Mouse (Mus musculus) skeletal muscle tissue, adult 2 months (tissue): ENCODE measurements around the gene Ifna11.
"Not testable (repeated sequence)": the region's sequence is repeated elsewhere in the genome, so short reads cannot be mapped to it uniquely, and the experiment has no call there.

Experiments
- DNase-seq: peaks from one replicate; pipeline ENCODE4 v3.0.0-alpha.2; 2012; ENCODE audit warnings: low read depth, low spot score

The Ifna11 gene

DNA sequence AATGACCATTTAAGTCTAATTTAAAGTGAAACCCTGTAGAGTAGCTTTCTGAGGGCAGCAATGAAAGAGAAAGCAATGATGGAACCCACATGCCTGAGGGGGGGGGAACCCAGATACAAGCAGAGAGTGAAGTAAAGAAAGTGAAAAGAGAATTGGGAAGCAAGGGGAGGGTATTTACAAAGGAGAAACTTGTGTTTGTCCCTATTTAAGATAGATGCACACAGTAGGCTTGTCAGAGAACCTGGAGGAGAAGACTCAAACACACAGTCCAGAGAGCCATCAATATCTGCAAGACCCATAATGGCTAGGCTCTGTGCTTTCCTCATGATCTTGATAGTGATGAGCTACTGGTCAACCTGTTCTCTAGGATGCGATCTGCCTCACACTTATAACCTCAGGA is at the start of gene Ifna11:
Gene Ifna11, plus strand, starts transcription at position 301 of the 400 bp plus-strand sequence.
- DNase-seq, result no peak

DNA sequence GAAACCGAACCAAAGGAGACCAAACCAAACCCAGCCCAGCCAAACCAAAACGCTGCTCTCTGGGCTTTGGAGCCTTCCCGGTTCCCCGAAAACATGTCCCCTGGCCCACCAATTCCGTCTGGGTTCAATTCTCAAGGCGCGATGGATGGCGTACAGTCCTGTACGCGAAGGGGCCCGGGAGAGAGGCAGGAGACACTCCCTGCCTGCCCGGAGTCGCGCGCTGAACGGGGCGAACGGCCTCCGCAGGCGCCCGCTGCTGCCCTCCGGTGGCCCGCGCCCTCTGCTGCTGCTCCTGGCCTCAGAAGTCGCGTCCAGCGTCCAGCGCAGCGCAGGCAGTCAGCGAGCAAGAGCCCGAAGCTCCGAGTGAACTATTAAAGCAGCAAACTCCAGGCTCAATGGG is 46.2 kb upstream of the Ifna11 start, which contains the start of gene Gm13290:
Gene Gm13290, plus strand, starts transcription at position 301 of the 400 bp plus-strand sequence.
- DNase-seq, result not testable (repeated sequence)

DNA sequence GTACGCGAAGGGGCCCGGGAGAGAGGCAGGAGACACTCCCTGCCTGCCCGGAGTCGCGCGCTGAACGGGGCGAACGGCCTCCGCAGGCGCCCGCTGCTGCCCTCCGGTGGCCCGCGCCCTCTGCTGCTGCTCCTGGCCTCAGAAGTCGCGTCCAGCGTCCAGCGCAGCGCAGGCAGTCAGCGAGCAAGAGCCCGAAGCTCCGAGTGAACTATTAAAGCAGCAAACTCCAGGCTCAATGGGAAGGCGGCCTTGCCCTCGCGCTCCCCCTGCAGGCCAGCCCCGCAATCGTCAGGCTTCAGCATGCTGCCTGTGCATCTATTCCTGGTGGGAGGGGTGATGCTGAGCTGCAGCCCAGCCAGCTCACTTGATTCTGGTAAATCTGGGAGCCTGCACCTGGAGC is 43.1 kb upstream of the Ifna11 start, which contains the start of gene Gm13289:
Gene Gm13289, plus strand, starts transcription at position 301 of the 400 bp plus-strand sequence.
- DNase-seq, result not testable (repeated sequence)

DNA sequence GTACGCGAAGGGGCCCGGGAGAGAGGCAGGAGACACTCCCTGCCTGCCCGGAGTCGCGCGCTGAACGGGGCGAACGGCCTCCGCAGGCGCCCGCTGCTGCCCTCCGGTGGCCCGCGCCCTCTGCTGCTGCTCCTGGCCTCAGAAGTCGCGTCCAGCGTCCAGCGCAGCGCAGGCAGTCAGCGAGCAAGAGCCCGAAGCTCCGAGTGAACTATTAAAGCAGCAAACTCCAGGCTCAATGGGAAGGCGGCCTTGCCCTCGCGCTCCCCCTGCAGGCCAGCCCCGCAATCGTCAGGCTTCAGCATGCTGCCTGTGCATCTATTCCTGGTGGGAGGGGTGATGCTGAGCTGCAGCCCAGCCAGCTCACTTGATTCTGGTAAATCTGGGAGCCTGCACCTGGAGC is 40.2 kb upstream of the Ifna11 start, which contains the start of gene Gm13272:
Gene Gm13272, plus strand, starts transcription at position 301 of the 400 bp plus-strand sequence.
- not testable (repeated sequence) for DNase-seq

DNA sequence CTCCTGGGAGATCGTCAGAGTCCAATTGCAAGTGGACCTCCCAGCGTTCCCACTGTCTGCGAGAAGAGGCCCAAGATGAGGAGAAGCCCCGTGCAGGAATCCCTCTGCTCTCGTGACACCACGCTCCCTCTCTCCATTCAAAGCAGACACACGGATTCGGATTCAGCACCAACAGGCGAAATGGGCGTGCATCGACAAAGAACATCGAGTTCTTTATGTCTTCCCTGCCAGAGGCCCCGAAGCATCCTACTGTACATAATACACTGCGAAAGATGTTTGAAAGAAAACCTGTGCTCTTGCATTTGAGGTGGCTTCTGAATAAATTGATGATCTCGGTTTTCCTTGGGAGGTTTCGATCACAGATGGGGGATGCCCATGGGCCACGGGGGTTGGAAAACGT is 39.4 kb upstream of the Ifna11 start:
- not testable (repeated sequence) for DNase-seq

DNA sequence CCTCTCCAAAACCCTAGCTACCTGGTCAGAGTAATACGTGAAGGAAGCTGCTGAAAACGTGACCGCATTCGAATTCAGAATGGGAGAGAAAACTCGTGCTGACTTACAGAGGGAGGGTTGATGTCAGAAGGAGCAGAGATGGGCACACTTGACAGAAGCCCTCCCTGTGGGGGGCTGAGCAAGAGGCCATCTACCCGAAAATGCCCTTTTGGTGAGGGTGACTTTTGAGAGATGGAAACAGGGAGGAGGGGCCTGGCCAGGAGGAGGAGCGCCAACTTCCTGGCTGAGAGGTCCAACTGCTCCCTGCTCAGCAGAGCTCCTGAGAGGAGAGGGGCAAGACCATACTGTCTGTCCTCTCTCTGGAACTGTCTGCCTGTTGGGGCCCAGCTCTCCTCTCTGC is 37.9 kb upstream of the Ifna11 start, which contains the start of gene Ifnz:
Gene Ifnz, plus strand, starts transcription at position 301 of the 400 bp plus-strand sequence.
- DNase-seq, result not testable (repeated sequence)

DNA sequence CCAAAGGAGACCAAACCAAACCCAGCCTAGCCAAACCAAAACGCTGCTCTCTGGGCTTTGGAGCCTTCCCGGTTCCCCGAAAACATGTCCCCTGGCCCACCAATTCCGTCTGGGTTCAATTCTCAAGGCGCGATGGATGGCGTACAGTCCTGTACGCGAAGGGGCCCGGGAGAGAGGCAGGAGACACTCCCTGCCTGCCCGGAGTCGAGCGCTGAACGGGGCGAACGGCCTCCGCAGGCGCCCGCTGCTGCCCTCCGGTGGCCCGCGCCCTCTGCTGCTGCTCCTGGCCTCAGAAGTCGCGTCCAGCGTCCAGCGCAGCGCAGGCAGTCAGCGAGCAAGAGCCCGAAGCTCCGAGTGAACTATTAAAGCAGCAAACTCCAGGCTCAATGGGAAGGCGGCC is 37.4 kb upstream of the Ifna11 start:
- not testable (repeated sequence) for DNase-seq

DNA sequence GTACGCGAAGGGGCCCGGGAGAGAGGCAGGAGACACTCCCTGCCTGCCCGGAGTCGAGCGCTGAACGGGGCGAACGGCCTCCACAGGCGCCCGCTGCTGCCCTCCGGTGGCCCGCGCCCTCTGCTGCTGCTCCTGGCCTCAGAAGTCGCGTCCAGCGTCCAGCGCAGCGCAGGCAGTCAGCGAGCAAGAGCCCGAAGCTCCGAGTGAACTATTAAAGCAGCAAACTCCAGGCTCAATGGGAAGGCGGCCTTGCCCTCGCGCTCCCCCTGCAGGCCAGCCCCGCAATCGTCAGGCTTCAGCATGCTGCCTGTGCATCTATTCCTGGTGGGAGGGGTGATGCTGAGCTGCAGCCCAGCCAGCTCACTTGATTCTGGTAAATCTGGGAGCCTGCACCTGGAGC is 34.4 kb upstream of the Ifna11 start, which contains the start of gene Gm13276:
Gene Gm13276, plus strand, starts transcription at position 301 of the 400 bp plus-strand sequence.
- not testable (repeated sequence) for DNase-seq

DNA sequence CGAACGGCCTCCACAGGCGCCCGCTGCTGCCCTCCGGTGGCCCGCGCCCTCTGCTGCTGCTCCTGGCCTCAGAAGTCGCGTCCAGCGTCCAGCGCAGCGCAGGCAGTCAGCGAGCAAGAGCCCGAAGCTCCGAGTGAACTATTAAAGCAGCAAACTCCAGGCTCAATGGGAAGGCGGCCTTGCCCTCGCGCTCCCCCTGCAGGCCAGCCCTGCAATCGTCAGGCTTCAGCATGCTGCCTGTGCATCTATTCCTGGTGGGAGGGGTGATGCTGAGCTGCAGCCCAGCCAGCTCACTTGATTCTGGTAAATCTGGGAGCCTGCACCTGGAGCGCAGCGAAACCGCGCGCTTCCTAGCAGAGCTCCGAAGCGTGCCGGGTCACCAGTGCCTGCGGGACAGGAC is 31.4 kb upstream of the Ifna11 start, which contains the start of gene Gm13277:
Gene Gm13277, plus strand, starts transcription at position 231 of the 400 bp plus-strand sequence.
- not testable (repeated sequence) for DNase-seq

DNA sequence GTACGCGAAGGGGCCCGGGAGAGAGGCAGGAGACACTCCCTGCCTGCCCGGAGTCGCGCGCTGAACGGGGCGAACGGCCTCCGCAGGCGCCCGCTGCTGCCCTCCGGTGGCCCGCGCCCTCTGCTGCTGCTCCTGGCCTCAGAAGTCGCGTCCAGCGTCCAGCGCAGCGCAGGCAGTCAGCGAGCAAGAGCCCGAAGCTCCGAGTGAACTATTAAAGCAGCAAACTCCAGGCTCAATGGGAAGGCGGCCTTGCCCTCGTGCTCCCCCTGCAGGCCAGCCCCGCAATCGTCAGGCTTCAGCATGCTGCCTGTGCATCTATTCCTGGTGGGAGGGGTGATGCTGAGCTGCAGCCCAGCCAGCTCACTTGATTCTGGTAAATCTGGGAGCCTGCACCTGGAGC is 28.5 kb upstream of the Ifna11 start, which contains the start of gene Gm13278:
Gene Gm13278, plus strand, starts transcription at position 301 of the 400 bp plus-strand sequence.
- not testable (repeated sequence) for DNase-seq

DNA sequence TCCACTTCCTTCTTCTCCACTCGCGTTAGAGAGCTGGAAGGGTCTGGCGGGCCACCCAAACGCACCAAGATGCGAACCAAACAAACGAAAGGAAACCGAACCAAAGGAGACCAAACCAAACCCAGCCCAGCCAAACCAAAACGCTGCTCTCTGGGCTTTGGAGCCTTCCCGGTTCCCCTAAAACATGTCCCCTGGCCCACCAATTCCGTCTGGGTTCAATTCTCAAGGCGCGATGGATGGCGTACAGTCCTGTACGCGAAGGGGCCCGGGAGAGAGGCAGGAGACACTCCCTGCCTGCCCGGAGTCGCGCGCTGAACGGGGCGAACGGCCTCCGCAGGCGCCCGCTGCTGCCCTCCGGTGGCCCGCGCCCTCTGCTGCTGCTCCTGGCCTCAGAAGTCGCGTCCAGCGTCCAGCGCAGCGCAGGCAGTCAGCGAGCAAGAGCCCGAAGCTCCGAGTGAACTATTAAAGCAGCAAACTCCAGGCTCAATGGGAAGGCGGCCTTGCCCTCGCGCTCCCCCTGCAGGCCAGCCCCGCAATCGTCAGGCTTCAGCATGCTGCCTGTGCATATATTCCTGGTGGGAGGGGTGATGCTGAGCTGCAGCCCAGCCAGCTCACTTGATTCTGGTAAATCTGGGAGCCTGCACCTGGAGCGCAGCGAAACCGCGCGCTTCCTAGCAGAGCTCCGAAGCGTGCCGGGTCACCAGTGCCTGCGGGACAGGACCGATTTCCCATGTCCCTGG is 25.7 kb upstream of the Ifna11 start, which contains the start of gene Gm13275:
Gene Gm13275, plus strand, starts transcription at position 552 of the 740 bp plus-strand sequence.
- DNase-seq, result not testable (repeated sequence)

DNA sequence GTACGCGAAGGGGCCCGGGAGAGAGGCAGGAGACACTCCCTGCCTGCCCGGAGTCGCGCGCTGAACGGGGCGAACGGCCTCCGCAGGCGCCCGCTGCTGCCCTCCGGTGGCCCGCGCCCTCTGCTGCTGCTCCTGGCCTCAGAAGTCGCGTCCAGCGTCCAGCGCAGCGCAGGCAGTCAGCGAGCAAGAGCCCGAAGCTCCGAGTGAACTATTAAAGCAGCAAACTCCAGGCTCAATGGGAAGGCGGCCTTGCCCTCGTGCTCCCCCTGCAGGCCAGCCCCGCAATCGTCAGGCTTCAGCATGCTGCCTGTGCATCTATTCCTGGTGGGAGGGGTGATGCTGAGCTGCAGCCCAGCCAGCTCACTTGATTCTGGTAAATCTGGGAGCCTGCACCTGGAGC is 22.7 kb upstream of the Ifna11 start, which contains the start of gene Gm13279:
Gene Gm13279, plus strand, starts transcription at position 301 of the 400 bp plus-strand sequence.
- not testable (repeated sequence) for DNase-seq

DNA sequence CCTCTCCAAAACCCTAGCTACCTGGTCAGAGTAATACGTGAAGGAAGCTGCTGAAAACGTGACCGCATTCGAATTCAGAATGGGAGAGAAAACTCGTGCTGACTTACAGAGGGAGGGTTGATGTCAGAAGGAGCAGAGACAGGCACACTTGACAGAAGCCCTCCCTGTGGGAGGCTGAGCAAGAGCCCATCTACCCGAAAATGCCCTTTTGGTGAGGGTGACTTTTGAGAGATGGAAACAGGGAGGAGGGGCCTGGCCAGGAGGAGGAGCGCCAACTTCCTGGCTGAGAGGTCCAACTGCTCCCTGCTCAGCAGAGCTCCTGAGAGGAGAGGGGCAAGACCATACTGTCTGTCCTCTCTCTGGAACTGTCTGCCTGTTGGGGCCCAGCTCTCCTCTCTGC is 20.4 kb upstream of the Ifna11 start, which contains the start of gene Gm13285:
Gene Gm13285, plus strand, starts transcription at position 301 of the 400 bp plus-strand sequence.
- DNase-seq, result not testable (repeated sequence)

DNA sequence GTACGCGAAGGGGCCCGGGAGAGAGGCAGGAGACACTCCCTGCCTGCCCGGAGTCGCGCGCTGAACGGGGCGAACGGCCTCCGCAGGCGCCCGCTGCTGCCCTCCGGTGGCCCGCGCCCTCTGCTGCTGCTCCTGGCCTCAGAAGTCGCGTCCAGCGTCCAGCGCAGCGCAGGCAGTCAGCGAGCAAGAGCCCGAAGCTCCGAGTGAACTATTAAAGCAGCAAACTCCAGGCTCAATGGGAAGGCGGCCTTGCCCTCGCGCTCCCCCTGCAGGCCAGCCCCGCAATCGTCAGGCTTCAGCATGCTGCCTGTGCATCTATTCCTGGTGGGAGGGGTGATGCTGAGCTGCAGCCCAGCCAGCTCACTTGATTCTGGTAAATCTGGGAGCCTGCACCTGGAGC is 16.8 kb upstream of the Ifna11 start, which contains the start of gene Gm13287:
Gene Gm13287, plus strand, starts transcription at position 301 of the 400 bp plus-strand sequence.
- not testable (repeated sequence) for DNase-seq

DNA sequence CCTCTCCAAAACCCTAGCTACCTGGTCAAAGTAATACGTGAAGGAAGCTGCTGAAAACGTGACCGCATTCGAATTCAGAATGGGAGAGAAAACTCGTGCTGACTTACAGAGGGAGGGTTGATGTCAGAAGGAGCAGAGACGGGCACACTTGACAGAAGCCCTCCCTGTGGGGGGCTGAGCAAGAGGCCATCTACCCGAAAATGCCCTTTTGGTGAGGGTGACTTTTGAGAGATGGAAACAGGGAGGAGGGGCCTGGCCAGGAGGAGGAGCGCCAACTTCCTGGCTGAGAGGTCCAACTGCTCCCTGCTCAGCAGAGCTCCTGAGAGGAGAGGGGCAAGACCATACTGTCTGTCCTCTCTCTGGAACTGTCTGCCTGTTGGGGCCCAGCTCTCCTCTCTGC is 14.5 kb upstream of the Ifna11 start, which contains the start of gene Gm13288:
Gene Gm13288, plus strand, starts transcription at position 301 of the 400 bp plus-strand sequence.
- DNase-seq, result not testable (repeated sequence)

DNA sequence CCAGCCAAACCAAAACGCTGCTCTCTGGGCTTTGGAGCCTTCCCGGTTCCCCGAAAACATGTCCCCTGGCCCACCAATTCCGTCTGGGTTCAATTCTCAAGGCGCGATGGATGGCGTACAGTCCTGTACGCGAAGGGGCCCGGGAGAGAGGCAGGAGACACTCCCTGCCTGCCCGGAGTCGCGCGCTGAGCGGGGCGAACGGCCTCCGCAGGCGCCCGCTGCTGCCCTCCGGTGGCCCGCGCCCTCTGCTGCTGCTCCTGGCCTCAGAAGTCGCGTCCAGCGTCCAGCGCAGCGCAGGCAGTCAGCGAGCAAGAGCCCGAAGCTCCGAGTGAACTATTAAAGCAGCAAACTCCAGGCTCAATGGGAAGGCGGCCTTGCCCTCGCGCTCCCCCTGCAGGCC is 14.0 kb upstream of the Ifna11 start:
- DNase-seq, result not testable (repeated sequence)

DNA sequence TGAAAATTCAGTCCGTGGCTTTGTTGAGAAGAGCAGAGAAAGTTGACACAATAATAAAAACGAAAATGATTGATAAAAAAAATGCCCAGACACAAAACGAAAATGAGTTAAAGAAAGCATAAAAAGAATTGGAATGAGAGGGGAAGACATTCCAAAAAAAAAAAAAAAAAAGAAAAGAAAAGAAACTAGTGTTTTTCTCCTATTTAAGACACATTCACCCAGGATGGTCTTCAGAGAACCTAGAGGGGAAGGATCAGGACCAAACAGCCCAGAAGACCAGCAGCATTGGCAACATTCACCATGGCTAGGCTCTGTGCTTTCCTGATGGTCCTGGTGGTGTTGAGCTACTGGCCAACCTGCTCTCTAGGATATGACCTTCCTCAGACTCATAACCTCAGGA is 3.8 kb upstream of the Ifna11 start, which contains the start of gene Ifna7:
Gene Ifna7, plus strand, starts transcription at position 301 of the 400 bp plus-strand sequence.
- no peak for DNase-seq

DNA sequence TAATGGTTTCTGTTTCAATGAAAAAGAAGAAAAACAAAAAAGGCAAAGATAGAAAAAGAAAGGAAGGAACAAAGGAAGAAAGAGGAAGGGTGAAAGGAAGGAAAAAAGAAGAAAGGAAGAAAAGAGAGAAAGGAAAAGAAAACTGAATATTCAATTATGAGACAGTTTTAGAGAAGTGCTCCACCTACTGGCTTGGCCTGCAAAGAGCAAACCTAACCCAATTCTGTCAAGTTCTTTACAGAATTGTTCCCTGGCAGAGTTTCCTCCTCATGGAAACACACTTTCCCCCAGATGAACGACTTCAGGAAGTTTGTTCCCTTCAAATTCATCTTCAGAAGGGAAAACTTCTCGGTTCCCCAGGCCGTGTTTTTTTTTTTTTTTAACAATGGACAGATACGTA is 3.2 kb downstream of the Ifna11 start:
- DNase-seq, result no peak

DNA sequence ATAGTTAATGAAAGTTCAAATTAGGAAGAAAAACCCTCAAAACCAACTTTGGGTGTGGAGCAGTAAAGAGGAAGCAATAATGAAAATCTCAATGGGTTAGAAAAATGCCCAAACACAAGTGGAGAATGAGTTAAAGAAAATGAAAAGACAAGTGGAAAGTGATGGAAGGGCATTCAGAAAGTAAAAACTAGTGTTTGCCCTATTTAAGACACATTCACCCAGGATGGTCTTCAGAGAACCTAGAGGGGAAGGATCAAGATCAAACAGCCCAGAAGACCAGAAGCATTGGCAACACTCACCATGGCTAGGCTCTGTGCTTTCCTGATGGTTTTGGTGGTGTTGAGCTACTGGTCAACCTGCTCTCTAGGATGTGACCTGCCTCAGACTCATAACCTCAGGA is 7.4 kb downstream of the Ifna11 start, which contains the start of gene Ifna6:
Gene Ifna6, plus strand, starts transcription at position 301 of the 400 bp plus-strand sequence.
- DNase-seq, result not testable (repeated sequence)

DNA sequence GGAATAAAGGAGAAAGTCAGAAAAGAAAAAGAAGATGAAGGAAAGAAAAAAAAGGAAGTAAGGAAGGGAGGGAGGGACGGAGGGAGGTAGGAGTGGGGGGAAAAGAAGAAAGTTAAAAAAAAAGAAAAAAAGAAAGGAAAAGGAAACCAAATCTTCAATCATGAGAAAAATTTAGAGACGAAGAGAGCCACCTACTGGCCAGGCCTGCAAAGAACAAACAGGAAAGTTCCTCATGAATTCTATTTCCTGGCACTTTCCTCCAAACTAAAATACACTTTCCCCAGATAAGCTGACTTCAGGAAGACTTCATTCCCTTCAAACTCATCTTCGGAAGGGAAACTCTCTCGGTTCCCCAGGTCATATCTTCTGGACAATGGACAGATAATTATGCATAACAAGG is 10.8 kb downstream of the Ifna11 start:
- no peak for DNase-seq

DNA sequence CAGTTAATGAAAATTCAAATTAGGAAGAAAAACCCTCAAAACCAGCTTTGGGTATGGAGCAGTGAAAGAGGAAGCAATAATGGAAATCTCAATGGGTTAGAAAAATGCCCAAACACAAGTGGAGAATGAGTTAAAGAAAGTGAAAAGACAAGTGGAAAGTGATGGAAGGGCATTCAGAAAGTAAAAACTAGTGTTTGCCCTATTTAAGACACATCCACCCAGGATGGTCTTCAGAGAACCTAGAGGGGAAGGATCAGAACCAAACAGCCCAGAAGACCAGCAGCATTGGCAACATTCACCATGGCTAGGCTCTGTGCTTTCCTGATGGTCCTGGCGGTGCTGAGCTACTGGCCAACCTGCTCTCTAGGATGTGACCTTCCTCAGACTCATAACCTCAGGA is 15.5 kb downstream of the Ifna11 start, which contains the start of gene Ifna5:
Gene Ifna5, plus strand, starts transcription at position 301 of the 400 bp plus-strand sequence.
- not testable (repeated sequence) for DNase-seq

DNA sequence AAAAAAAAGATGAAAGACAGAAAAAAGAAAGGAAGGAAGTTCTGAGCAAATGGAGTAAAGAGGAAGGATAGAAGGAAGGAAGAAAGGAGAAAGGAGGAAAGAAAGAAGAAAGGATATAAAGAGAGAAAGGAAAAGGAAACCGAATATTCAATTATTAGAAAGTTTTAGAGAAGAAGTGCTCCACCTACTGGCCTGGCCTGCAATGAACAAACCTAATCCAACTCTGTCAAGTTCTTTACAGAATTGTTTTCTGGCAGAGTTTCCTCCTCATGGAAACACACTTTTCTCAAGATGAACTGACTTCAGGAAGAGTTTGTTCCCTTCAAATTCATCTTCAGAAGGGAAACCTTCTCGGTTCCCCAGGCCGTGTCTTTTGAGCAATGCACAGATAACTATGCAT is 19.1 kb downstream of the Ifna11 start:
- no peak for DNase-seq
